Mouse (Mus musculus) MEL (cell line): Measurements from ENCODE around the gene Schip1.

Experiments used
- CHD2 ChIP-seq: IDR thresholded peaks from 2 replicates; pipeline ENCODE4 v1.6.1; 2011; ENCODE audit warnings: low read length, improper control_type of control experiment
- CTCF ChIP-seq, 3 experiments: IDR thresholded peaks in 2 of 3; conservative IDR thresholded peaks in 1 of 3; 2 replicates each; pipeline ENCODE4 v1.5.1; 2011 to 2012; ENCODE audit warnings: low read length in 3 of 3, low read depth in 2 of 3, mild to moderate bottlenecking in 2 of 3, improper control_type of control experiment in 1 of 3, inconsistent platforms in 1 of 3, mixed read lengths in 1 of 3, moderate library complexity in 1 of 3; ENCODE audit not compliant: control insufficient read depth in 1 of 3, insufficient read depth in 1 of 3, poor library complexity in 1 of 3, severe bottlenecking in 1 of 3
- EP300 ChIP-seq, 2 experiments: IDR thresholded peaks; 2 replicates each; pipeline ENCODE4 v1.6.1; 2011; ENCODE audit warnings: improper control_type of control experiment in 2 of 2, low read length in 2 of 2, low read depth in 1 of 2, mild to moderate bottlenecking in 1 of 2
- GATA1 ChIP-seq: IDR thresholded peaks from 2 replicates; pipeline ENCODE4 v1.6.1; 2011; ENCODE audit warnings: low read depth, low read length, improper control_type of control experiment
- HCFC1 ChIP-seq: IDR thresholded peaks from 2 replicates; pipeline ENCODE4 v1.6.1; 2012; ENCODE audit warnings: low read depth, mild to moderate bottlenecking, inconsistent platforms, low read length, improper control_type of control experiment, moderate library complexity
- NELFE ChIP-seq: IDR thresholded peaks from 2 replicates; pipeline ENCODE4 v1.6.1; 2011; ENCODE audit warnings: low read depth, low read length, improper control_type of control experiment
- NRF1 ChIP-seq: IDR thresholded peaks from 2 replicates; pipeline ENCODE4 v1.6.1; 2014; ENCODE audit warnings: low read depth, mild to moderate bottlenecking, inconsistent platforms, low read length, improper control_type of control experiment, moderate library complexity; ENCODE audit not compliant: poor library complexity, insufficient read depth, severe bottlenecking
- POLR2A ChIP-seq, 2 experiments: IDR thresholded peaks; 2 replicates each; pipeline ENCODE4 v1.6.1; 2011 to 2012; ENCODE audit warnings: low read length in 2 of 2, mild to moderate bottlenecking in 2 of 2, control low read depth in 1 of 2, improper control_type of control experiment in 1 of 2, low read depth in 1 of 2, moderate library complexity in 1 of 2; ENCODE audit not compliant: control insufficient read depth in 1 of 2, insufficient read depth in 1 of 2, poor library complexity in 1 of 2
- POLR2AphosphoS2 ChIP-seq: IDR thresholded peaks from 2 replicates; pipeline ENCODE4 v1.6.1; 2011; ENCODE audit warnings: low read length, improper control_type of control experiment
- SIN3A ChIP-seq: IDR thresholded peaks from 2 replicates; pipeline ENCODE4 v1.6.1; 2012; ENCODE audit warnings: low read length, improper control_type of control experiment, inconsistent platforms
- TBP ChIP-seq: IDR thresholded peaks from 2 replicates; pipeline ENCODE4 v1.8.0; 2011; ENCODE audit warnings: low read depth, low read length, improper control_type of control experiment
- UBTF ChIP-seq: IDR thresholded peaks from 2 replicates; pipeline ENCODE4 v1.6.1; 2012; ENCODE audit warnings: low read depth, mild to moderate bottlenecking, inconsistent platforms, low read length, improper control_type of control experiment, moderate library complexity, borderline replicate concordance; ENCODE audit not compliant: insufficient read depth
- USF1 ChIP-seq: IDR thresholded peaks from 2 replicates; pipeline ENCODE4 v1.6.1; 2014; ENCODE audit warnings: low read depth, mild to moderate bottlenecking, inconsistent platforms, low read length, improper control_type of control experiment, moderate library complexity
- ZMIZ1 ChIP-seq: IDR thresholded peaks from 2 replicates; pipeline ENCODE4 v1.6.1; 2012; ENCODE audit warnings: low read depth, mild to moderate bottlenecking, inconsistent platforms, low read length, improper control_type of control experiment, moderate library complexity

DNA sequence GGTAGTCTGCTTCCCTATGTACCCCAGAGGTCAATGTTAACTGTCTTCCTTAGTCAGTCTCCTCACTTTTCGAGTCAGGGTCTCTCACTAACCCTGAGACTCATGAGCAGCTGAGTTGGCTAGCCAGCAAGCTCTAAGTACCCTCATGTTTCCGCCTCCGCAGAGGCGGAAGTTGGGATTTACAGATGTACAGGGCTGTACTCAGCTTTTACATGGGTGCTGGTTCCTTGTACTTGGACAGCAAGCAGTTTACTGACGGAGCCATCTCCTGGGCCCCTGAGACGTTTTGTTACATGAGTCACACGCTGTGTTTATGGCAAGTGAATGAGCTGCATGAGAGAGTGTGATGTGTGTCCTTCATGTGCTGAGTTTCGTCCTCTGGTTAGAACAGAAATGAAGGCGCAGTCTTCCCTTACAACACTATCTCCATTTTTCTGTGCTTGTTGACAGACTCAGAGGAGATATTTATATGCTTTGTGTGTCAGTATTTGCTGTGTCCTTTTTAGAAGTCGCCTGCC lies 460.8 kb downstream of the Schip1 start:
- TF ChIP-seq NELFE, result no peak
- TF ChIP-seq UBTF, result no peak
- TF ChIP-seq USF1, result no peak
- TF ChIP-seq GATA1, result no peak
- TF ChIP-seq CTCF (IDR thresholded peaks at IDR 0.05 in 2 of 3, conservative IDR thresholded peaks at IDR 0.05 in 1 of 3; ENCODE audit: control insufficient read depth in 1 of 3, insufficient read depth in 1 of 3, low read depth in 2 of 3, low read length in 3 of 3, poor library complexity in 1 of 3, severe bottlenecking in 1 of 3), result no peak
- no peak for TF ChIP-seq HCFC1
- TF ChIP-seq EP300 (IDR thresholded peaks at IDR 0.05; ENCODE audit: low read depth in 1 of 2, low read length in 2 of 2), result no peak
- no peak for TF ChIP-seq TBP
- TF ChIP-seq CHD2, result no peak
- no peak for TF ChIP-seq ZMIZ1
- TF ChIP-seq POLR2A (IDR thresholded peaks at IDR 0.05; ENCODE audit: control insufficient read depth in 1 of 2, insufficient read depth in 1 of 2, low read depth in 1 of 2, low read length in 2 of 2, poor library complexity in 1 of 2), result no peak
- no peak for TF ChIP-seq POLR2AphosphoS2
- TF ChIP-seq SIN3A, result no peak
- no peak for TF ChIP-seq NRF1
